Mouse (Mus musculus) hindbrain, embryonic 14.5 days (tissue): ENCODE data around the gene Znrf1. TPM values are rescaled to one million over a fixed set of nuclear protein-coding genes. Genes with fewer than 3 reads are reported as not detected.

ENCODE experiments used
- ATAC-seq: fragments of 200-750 bp; cut with Nextera tagmentation; 2 replicates; pipeline ENCODE4 v1.8.0; 2017; ENCODE audit warnings: moderate number of reproducible peaks, mild to moderate bottlenecking, moderate TSS enrichment, moderate library complexity; ENCODE audit not compliant: low FRiP score
- DNase-seq: peaks from one replicate; pipeline ENCODE4 v3.0.0-alpha.2; 2015; ENCODE audit warnings: low spot score
- H3K27ac ChIP-seq: fragments of 300-500 bp; sonication (generic); 2 replicates; pipeline ENCODE4 v1.5.1; 2014; ENCODE audit warnings: mild to moderate bottlenecking, moderate library complexity
- H3K27me3 ChIP-seq: fragments of 300-500 bp; sonication (generic); 2 replicates; pipeline ENCODE4 v1.6.1; 2014; ENCODE audit warnings: mild to moderate bottlenecking, low read length, mixed read lengths; ENCODE audit not compliant: control insufficient read depth, insufficient read depth
- H3K36me3 ChIP-seq: fragments of 300-500 bp; sonication (generic); replicated peaks from 2 replicates; pipeline ENCODE4 v1.6.1; 2014; ENCODE audit not compliant: control insufficient read depth, insufficient read depth
- H3K4me1 ChIP-seq: fragments of 300-500 bp; sonication (generic); replicated peaks from 2 replicates; pipeline ENCODE4 v1.6.1; 2014; ENCODE audit warnings: antibody characterized with exemption, low read length, mixed read lengths; ENCODE audit not compliant: control insufficient read depth, insufficient read depth
- H3K4me2 ChIP-seq: fragments of 300-500 bp; sonication (generic); replicated peaks from 2 replicates; pipeline ENCODE4 v1.6.1; 2014; ENCODE audit warnings: mild to moderate bottlenecking, moderate library complexity
- H3K4me3 ChIP-seq: fragments of 300-500 bp; sonication (generic); replicated peaks from 2 replicates; pipeline ENCODE4 v1.5.1; 2014; ENCODE audit warnings: mild to moderate bottlenecking, low read length
- H3K9ac ChIP-seq: fragments of 300-500 bp; sonication (generic); 2 replicates; pipeline ENCODE4 v1.6.1; 2014
- H3K9me3 ChIP-seq: fragments of 300-500 bp; sonication (generic); 2 replicates; pipeline ENCODE4 v1.6.1; 2016; ENCODE audit warnings: low read length; ENCODE audit not compliant: control insufficient read depth
- WGBS: fragments of 180-500 bp; shearing (Covaris S2); extraction: QIAGEN DNeasy Blood & Tissue Kit; methylation state at CpG from one replicate; pipeline ENCODE4 v1.1.7; 2014; 5-methylcytosine and 5-hydroxymethylcytosine counted together
- polyA plus RNA-seq: library from polyadenylated mRNA; unstranded; fragments of >200 nt; fragmentation: Nextera tagmentation; extraction: Ambion mirVana; gene quantifications from 2 replicates; pipeline ENCODE4 v1.2.1, GENCODE M21; 2014

Znrf1 gene
- polyA plus RNA-seq, 1 experiment from 2014 or later = 108 TPM

DNA sequence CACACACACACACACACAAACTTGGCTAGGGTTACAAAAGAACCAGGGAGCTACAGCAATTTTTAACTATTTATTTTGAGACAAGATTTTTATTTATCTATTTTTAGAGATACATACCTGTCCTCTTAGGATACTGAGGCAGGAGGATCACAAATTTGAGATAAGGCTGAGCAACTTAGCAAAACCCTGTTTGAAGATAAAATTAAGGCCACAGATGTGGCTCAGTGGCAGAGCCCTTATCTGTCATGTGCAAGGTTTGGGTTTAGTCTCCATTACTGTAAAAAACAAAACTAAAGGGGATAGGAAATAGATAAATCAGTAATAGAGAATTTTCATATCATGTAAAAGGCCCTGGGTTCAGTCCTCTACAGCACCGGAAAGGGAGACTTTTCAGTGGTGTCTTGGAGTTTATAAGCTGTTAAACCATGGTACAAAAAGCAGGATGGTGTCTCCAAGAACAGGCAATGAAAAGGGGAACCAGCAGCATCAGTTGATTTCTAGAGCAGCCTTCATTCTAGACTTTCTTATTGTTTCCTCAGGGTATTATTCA, 51.7 kb downstream of the Znrf1 start:
- no peak for DNase-seq
- Histone ChIP-seq H3K27ac (no peak overlapping the region), H3K4me1 (peaks cover 7% of the 10 kb centered on the region; the same call in 1 of the 2 replicates), H3K36me3 (no peaks in the 10 kb centered on the region), H3K9me3 (no peaks in the 10 kb centered on the region), H3K4me3 (no peak overlapping the region), H3K27me3 (no peaks in the 10 kb centered on the region), H3K9ac (no peak overlapping the region), H3K4me2 (no peak overlapping the region)
- WGBS = 98% methylated on average over 1 of the region's 1 CpGs
- no peak for ATAC-seq

DNA sequence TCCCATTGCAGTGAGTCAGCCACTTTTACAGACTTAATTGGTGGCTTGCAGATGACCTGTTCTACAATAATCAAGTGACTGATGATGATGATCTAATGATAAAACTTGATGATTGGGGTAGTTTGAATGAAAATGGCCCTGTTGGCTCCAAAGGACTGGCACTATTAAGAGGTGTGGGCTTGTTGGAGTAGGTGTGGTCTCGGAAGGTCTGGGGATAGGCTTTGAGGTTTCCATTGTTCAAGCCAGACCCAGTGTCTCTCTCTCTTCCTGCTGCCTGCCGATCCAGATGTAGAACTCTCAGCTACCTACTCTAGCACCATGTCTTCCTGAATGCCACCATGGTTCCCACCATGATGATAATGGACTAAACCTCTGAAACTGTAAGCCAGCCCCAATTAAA, 52.4 kb downstream of the Znrf1 start:
- Histone ChIP-seq H3K4me1 (peaks cover 11% of the 10 kb centered on the region; the same call in 1 of the 2 replicates), H3K4me3 (no peak overlapping the region), H3K27ac (no peak overlapping the region), H3K9me3 (no peaks in the 10 kb centered on the region), H3K9ac (no peak overlapping the region), H3K4me2 (no peak overlapping the region), H3K36me3 (no peaks in the 10 kb centered on the region), H3K27me3 (no peaks in the 10 kb centered on the region)
- no peak for DNase-seq
- 93% methylated on average over 2 of the region's 2 CpGs for WGBS
- ATAC-seq = no peak

DNA sequence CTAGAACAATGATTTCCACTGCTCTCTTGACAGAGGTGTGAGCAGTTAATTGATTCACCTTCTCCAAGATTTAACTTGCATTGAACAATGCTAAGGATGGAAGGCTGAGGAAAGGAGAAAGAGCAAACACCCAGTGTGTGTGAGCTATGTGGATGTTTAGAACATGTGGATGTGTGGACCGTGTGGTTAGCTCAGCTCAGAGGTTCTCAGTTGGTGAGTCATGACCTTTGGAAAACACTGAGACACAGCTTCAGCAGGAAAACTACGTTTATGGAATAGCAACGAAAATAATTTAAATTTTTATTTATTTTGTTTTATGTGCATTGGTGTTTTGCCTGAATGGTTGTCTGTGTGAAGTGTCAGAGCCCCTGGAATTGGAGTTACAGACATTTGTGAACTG, 54.3 kb downstream of the Znrf1 start:
- peaks cover 15% of the 10 kb centered on the region for H3K4me1 ChIP-seq
- no peak for ATAC-seq
- no peak overlapping the region for H3K4me3 ChIP-seq
- no peak overlapping the region for H3K27ac ChIP-seq
- 86% methylated on average over 3 of the region's 3 CpGs for WGBS
- no peaks in the 10 kb centered on the region for H3K27me3 ChIP-seq
- H3K9me3 ChIP-seq = no peaks in the 10 kb centered on the region
- DNase-seq = no peak
- H3K9ac ChIP-seq = no peak overlapping the region
- H3K36me3 ChIP-seq = no peaks in the 10 kb centered on the region
- H3K4me2 ChIP-seq = no peak overlapping the region

DNA sequence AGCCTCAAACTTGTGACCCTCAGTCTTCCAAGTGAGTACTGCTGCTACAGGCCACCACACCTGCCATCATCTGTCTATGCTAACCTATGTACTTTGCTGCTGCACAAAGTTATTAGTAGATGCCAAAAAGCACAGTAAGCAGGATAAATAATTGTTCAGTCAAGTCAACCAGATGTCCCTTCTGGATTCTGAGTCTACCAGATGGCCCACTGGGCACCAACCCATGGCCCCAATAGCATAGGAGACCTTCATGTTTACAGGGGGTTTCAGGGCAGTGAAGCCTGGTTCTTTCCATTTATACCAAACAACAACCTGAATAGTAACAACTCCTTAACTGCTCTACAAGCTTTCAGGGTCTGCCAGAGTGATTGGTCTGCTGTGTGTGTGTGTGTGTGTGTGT, 55.3 kb downstream of the Znrf1 start:
- Histone ChIP-seq H3K4me3 (no peak overlapping the region), H3K4me1 (peaks cover 24% of the 10 kb centered on the region), H3K36me3 (no peaks in the 10 kb centered on the region), H3K4me2 (no peak overlapping the region), H3K27ac (no peak overlapping the region), H3K27me3 (no peaks in the 10 kb centered on the region), H3K9me3 (no peaks in the 10 kb centered on the region), H3K9ac (no peak overlapping the region)
- ATAC-seq = no peak
- no peak for DNase-seq

DNA sequence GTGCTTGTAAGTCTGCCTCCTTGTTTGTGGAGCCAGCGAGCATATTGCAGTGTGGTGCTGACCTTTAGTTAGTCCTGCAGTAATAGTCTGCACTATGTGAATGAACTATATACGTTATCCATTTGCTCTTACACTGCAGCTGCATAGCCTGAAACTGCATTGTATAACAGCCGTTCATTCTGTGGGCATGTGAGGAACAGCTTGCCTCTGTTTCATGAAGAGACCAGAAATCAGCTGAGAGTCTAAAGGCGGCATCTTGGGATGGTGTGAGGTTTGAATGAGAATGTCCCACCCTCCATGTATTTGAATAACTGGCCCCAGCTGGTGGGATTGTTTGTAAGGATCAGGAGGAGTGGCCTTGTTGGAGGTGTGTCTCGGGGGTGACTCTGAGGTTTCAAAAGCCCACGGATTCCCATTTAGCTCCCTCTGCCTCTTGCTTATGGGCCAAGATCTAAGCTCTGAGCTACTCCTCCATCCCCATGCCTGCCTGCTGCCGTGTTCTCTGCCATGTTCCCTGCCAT, 56.6 kb downstream of the Znrf1 start:
- ATAC-seq (no peak), DNase-seq (no peak)
- WGBS = 52% methylated on average over 7 of the region's 7 CpGs
- H3K4me3 ChIP-seq = no peak overlapping the region
- no peak overlapping the region for H3K9ac ChIP-seq
- H3K9me3 ChIP-seq = no peaks in the 10 kb centered on the region
- H3K27me3 ChIP-seq = no peaks in the 10 kb centered on the region
- no peaks in the 10 kb centered on the region for H3K36me3 ChIP-seq
- no peak overlapping the region for H3K4me2 ChIP-seq
- H3K27ac ChIP-seq = no peak overlapping the region
- peaks cover 34% of the 10 kb centered on the region for H3K4me1 ChIP-seq

DNA sequence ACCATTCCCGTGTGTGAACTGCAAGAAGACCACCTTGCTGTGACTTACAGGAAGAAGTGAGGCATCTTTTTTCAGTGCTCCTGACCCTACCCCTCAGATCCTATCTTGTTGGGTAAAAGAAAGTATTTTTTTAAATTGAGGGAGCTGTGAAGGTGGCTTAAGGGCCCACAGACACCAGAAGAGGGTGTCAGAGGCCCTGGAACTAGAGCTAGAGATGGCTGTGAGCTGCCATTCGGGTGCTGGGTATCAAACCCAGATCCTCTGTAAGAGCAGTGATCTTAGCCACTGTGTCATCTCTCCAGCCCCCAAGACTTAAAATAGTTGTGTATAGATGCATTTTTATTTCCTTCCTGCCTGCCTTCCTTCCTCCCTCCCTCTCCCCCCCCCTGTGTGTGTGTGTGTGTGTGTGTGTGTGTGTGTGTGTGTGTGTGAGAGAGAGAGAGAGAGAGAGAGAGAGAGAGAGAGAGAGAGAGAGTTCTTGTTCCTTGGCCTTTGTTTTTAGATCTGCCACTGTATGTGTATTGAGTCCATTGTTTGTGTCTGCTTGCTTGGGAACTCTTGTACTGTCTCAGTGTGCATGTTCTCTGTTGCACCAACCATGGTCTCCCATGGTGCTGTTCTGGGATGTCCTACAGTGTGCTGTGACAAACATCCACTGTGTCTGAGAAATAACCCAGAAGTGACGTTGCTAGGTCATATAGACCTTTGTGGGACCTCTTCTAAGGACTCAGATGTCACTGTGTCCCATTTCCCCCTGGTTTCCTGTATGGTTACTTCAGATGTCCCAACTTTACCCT, 58.3 kb downstream of the Znrf1 start:
- H3K27ac ChIP-seq = no peak overlapping the region
- ATAC-seq = no peak

DNA sequence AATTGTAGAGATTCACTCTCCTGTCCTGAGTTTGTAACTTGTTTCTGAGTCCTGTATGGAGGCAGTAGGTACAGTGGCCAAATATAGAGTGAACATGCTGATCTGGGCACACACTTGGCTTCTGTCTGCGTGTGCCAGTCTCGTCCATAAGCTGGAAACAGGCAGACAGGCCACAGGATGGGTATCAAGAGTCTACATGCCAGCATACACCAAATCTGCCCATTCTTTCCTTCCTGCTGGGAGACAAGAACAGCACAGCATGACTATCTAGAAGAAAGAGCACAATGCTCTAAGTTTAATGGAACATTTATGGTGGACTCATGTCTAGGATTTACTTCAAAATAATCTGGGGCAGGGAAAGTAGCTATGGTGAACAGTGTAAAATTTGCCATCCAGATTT, 59.1 kb downstream of the Znrf1 start:
- H3K4me3 ChIP-seq = no peak overlapping the region
- no peaks in the 10 kb centered on the region for H3K36me3 ChIP-seq
- no peak overlapping the region for H3K9ac ChIP-seq
- H3K27me3 ChIP-seq = no peaks in the 10 kb centered on the region
- no peak for DNase-seq
- H3K27ac ChIP-seq = 0 out of 2 replicates have a peak overlapping the region, but pooled peaks have one; percentile 11
- H3K4me2 ChIP-seq = no peak overlapping the region
- H3K4me1 ChIP-seq = peaks cover 40% of the 10 kb centered on the region
- H3K9me3 ChIP-seq = no peaks in the 10 kb centered on the region
- ATAC-seq = no peak
- WGBS = 82% methylated on average over 2 of the region's 2 CpGs

More for the DNA sequence above, 58.3 kb downstream of the Znrf1 start:
- Histone ChIP-seq H3K4me3 (no peak overlapping the region), H3K4me1 (peaks cover 40% of the 10 kb centered on the region), H3K36me3 (no peaks in the 10 kb centered on the region), H3K4me2 (no peak overlapping the region), H3K9ac (no peak overlapping the region), H3K27me3 (no peaks in the 10 kb centered on the region), H3K9me3 (no peaks in the 10 kb centered on the region)
- 88% methylated on average over 3 of the region's 3 CpGs for WGBS
- DNase-seq = no peak

DNA sequence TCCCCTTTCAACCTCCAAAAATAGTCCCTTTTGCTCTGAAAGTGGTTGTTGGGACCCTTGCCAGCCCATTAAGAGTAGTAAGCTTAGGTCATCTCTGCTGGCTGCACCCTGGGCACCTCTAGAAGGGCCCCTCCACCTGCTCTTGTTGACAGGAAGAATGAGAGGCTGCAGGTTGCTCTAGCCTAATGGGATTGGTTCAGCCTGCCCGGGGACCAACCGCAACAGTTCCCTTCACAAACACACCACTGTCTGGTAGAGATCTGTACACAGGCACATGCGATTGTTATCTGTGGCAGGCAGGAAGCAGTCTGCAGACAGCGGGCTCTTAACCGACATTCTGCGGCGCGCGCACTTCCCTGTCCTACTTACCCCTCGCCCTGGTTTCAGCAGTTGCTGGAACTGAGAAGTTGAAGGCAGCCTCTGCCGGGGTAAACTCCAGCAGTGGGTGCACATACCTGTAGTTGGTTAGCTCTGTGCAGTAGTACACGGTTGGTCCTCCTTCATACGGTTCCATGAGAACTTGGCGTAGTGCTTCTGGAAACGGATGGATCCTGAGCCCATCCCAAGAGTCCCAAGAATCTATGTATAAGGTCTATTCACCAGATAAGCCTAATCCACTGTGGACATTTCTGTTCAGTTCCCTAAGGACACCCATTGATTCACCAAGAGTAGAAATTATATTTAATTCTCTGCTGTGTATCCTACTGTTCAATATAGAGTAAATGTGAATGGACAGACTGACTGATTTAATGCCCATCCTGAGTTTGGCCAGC, 60.0 kb downstream of the Znrf1 start:
- ATAC-seq = no peak
- 89% methylated on average over 15 of the region's 15 CpGs for WGBS
- no peak overlapping the region for H3K4me2 ChIP-seq
- H3K4me1 ChIP-seq = peaks cover 40% of the 10 kb centered on the region
- H3K4me3 ChIP-seq = no peak overlapping the region
- no peaks in the 10 kb centered on the region for H3K36me3 ChIP-seq
- 0 out of 2 replicates have a peak overlapping the region, but pooled peaks have one; percentile 11 for H3K27ac ChIP-seq
- no peaks in the 10 kb centered on the region for H3K9me3 ChIP-seq
- no peak for DNase-seq
- no peak overlapping the region for H3K9ac ChIP-seq
- no peaks in the 10 kb centered on the region for H3K27me3 ChIP-seq

DNA sequence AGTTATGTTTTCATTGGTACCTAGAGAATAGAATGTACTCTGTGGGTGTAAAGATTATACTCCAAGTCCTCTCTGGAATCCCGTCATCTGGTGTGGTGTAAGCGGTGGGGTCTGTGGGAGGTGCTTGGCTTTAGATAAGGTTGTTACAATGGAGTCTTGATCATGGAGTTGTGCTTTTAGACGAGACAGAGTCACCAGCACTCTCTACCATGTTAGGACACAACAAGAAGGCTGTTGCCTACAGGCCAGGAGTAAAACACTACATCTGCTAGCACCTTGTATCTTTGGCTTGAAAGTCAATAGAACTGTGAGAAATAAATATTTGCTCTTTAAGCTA, 60.6 kb downstream of the Znrf1 start:
- peaks cover 40% of the 10 kb centered on the region for H3K4me1 ChIP-seq
- H3K27ac ChIP-seq = no peak overlapping the region

More for the DNA sequence above, 60.6 kb downstream of the Znrf1 start:
- no peaks in the 10 kb centered on the region for H3K27me3 ChIP-seq
- no peak overlapping the region for H3K9ac ChIP-seq
- no peaks in the 10 kb centered on the region for H3K9me3 ChIP-seq
- no peak overlapping the region for H3K4me3 ChIP-seq
- H3K36me3 ChIP-seq = no peaks in the 10 kb centered on the region
- ATAC-seq = no peak
- no peak for DNase-seq
- no peak overlapping the region for H3K4me2 ChIP-seq
- WGBS = 58% methylated on average over 3 of the region's 3 CpGs
